Mouse (Mus musculus) liver, adult 2 months (tissue): Measurements from ENCODE around the gene Gprc5c. TPM values are rescaled to one million over a fixed set of nuclear protein-coding genes. Genes with fewer than 3 reads are reported as not detected.

ENCODE experiments used
- DNase-seq: peaks from one replicate; pipeline ENCODE4 v3.0.0-alpha.2; 2011; ENCODE audit warnings: low read depth, low spot score; ENCODE audit errors: extremely low read depth
- H3K27ac ChIP-seq: fragments of 200-500 bp; replicated peaks from 2 replicates; pipeline ENCODE4 v1.5.1; 2012; ENCODE audit warnings: low read depth, mild to moderate bottlenecking, control low read depth, inconsistent platforms, low read length; ENCODE audit not compliant: insufficient read depth
- H3K27me3 ChIP-seq: fragments of 200-500 bp; 2 replicates; pipeline ENCODE4 v1.6.1; 2012; ENCODE audit warnings: mild to moderate bottlenecking, moderate library complexity, low read length, inconsistent platforms; ENCODE audit not compliant: control insufficient read depth, insufficient read depth
- H3K36me3 ChIP-seq: fragments of 200-500 bp; 2 replicates; pipeline ENCODE4 v1.6.1; 2012; ENCODE audit warnings: low read length, inconsistent platforms; ENCODE audit not compliant: control insufficient read depth, insufficient read depth
- H3K4me1 ChIP-seq: fragments of 200-500 bp; 2 replicates; pipeline ENCODE4 v1.6.1; 2011; ENCODE audit warnings: low read length; ENCODE audit not compliant: control insufficient read depth, insufficient read depth
- H3K4me3 ChIP-seq: fragments of 200-500 bp; 2 replicates; pipeline ENCODE4 v1.5.1; 2011; ENCODE audit warnings: low read depth, mild to moderate bottlenecking, control low read depth, low read length, moderate library complexity; ENCODE audit not compliant: insufficient read depth
- H3K79me2 ChIP-seq: fragments of 200-500 bp; 2 replicates; pipeline ENCODE4 v1.6.1; 2012; ENCODE audit warnings: inconsistent platforms, mild to moderate bottlenecking, low read length, moderate library complexity; ENCODE audit not compliant: control insufficient read depth, insufficient read depth
- H3K9ac ChIP-seq: fragments of 200-500 bp; 2 replicates; pipeline ENCODE4 v1.6.1; 2012; ENCODE audit warnings: low read depth, mild to moderate bottlenecking, control low read depth, inconsistent platforms, low read length
- CTCF ChIP-seq: fragments of 200-500 bp; IDR thresholded peaks from 2 replicates; pipeline ENCODE4 v1.5.1; 2011; ENCODE audit warnings: low read depth, low read length, control low read depth
- POLR2A ChIP-seq: fragments of 200-500 bp; IDR thresholded peaks from 2 replicates; pipeline ENCODE4 v1.6.1; 2011; ENCODE audit warnings: low read length, control low read depth; ENCODE audit not compliant: insufficient read depth; ENCODE audit errors: extremely low read depth
- WGBS: fragments of 180-500 bp; shearing (Covaris S2); methylation state at CpG from one replicate; pipeline ENCODE4 v1.1.7; 2018; 5-methylcytosine and 5-hydroxymethylcytosine counted together
- polyA plus RNA-seq: library from polyadenylated mRNA; depleted of rRNA; stranded (reverse); fragments of >200 nt; gene quantifications from 2 replicates; pipeline ENCODE4 v1.2.3, GENCODE M21; 2012
- total RNA-seq: library from RNA; depleted of rRNA; stranded (reverse); fragments of >200 nt; gene quantifications from 2 replicates; pipeline ENCODE4 v1.2.3, GENCODE M21; 2014

Gprc5c gene
- total and polyA plus RNA-seq, 2 experiments: 51.4 to 93.9 TPM

DNA sequence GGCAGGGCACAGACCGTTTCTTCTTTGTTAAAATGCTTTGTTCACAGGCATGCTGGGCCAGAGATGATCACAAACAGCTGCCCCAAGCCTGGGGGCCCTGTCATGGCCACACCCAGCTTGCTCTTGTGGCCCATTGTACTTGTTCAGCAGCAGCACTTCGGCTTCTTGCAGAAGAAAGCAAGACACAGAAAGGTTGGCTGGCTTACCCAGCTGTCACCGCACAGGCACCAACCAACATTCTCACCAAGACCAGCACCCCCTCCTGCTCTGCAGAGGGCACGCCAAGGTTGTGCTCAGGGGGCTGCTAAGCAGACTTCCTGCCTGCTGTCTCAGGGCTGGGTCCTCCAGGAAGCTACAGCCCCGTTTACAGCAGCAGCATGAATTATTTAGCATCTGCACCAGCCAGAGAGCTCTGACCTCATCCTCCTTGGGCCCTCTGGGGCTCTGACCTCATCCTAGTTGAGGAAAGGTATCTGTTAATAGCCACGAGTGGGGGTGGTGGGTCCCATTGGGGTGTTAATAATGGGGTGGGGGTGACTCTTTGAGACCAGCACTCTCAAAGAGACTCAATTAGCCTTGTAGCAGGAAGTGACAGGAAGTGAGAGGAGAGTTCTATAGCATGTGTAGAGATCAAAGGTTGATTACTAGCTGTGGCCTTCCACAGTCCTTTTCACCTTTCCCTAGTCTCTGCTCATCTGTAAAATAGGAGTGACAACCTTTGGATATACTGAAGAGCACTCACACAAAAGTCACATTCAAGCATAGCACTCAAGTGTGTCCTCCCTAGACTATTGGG lies 22.3 kb downstream of the Gprc5c start:
- peaks cover 6% of the 10 kb centered on the region; the same call in 1 of the 2 replicates for H3K4me1 ChIP-seq
- no peak overlapping the region for H3K9ac ChIP-seq
- H3K79me2 ChIP-seq: no peaks in the 10 kb centered on the region
- H3K27me3 ChIP-seq: no peaks in the 10 kb centered on the region
- 67% methylated on average over 6 of the region's 6 CpGs for WGBS
- DNase-seq: no peak
- H3K4me3 ChIP-seq: no peak overlapping the region
- no peak overlapping the region; the same call in 1 of the 2 replicates for H3K27ac ChIP-seq
- no peak for TF ChIP-seq POLR2A
- TF ChIP-seq CTCF: no peak
- peaks cover 3% of the 10 kb centered on the region; the same call in 1 of the 2 replicates for H3K36me3 ChIP-seq

DNA sequence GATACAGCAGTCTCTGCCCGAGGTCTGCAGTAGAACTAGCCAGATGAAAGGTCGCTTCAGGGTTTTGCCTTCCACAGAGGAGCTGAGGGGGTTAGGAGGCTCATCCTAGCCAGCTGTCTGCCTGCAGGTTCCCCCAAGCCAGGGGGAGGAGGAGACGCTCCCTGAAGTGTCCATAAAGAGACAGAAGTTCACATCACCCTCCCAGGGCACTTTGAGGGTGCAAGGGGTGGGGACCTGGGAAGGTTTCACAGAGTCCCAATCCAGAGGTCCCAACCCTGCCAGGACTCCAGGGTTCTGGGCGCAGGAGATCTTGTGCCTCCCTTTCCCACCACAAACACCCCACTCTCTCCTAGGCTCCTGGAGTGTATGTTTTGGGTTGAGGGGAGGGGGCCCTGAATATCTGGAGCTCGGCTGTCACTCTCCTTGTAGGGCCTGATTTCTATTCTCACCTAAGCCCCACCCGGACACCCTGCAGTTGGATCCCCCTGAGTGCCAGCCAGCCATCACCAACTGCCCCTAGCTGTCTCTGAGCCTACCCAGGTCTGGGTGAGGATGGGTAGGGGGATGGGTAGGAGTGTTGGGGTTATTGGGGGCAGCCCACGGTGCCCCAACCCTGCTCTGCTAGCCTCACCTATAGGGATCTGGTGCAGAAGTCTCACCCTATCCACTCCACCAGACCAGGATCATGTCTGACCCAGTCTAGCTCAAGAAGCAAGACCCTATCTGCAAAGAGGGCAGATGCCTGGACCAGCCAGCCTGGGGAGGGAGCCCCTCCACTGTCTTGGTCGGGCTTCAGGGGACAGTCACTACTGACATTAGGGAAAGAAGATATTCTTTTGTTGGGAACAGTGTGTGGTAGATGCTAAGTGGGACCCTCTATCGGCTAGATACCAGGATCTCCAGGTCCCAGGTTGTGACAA lies 23.5 kb downstream of the Gprc5c start:
- Histone ChIP-seq H3K4me3 (no peak overlapping the region), H3K27me3 (no peaks in the 10 kb centered on the region), H3K4me1 (peaks cover 6% of the 10 kb centered on the region; the same call in 1 of the 2 replicates), H3K9ac (no peak overlapping the region), H3K36me3 (peaks cover 3% of the 10 kb centered on the region; the same call in 1 of the 2 replicates), H3K79me2 (no peaks in the 10 kb centered on the region), H3K27ac (no peak overlapping the region)
- TF ChIP-seq POLR2A (no peak), CTCF (no peak)
- 59% methylated on average over 9 of the region's 9 CpGs for WGBS
- DNase-seq: no peak

DNA sequence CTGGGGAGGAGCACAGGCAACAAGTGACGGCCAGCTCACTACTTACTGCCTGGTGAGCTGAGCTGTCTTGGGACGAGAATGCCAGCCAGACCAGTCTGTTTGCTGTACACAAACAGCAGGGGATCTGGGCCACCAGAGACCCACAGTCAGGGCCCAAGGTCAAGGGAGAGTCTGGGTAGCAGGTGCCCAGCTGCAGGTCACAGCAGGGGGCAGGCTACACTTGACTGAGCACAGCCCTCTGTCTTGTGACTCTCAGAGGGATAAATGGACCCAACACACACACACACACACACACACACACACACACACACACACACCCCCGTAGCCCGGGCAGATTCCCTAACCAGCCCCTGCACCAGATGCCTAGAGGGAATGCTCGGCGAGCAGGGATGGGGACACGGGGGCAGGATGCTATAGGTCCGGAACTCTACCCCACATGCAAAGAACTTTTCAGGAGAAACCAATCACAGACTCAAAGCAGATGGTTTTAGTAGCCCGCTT lies 24.4 kb downstream of the Gprc5c start:
- peak; percentile 39 for DNase-seq
- no peaks in the 10 kb centered on the region for H3K27me3 ChIP-seq
- H3K27ac ChIP-seq: no peak overlapping the region
- H3K4me1 ChIP-seq: peaks cover 6% of the 10 kb centered on the region; the same call in 1 of the 2 replicates
- TF ChIP-seq POLR2A (no peak), CTCF (0 out of 2 replicates have a peak, but pooled peaks have one; percentile 17)
- no peaks in the 10 kb centered on the region for H3K79me2 ChIP-seq
- no peak overlapping the region for H3K9ac ChIP-seq
- 13% methylated on average over 9 of the region's 9 CpGs for WGBS
- no peak overlapping the region for H3K4me3 ChIP-seq
- H3K36me3 ChIP-seq: peaks cover 2% of the 10 kb centered on the region; the same call in 1 of the 2 replicates

DNA sequence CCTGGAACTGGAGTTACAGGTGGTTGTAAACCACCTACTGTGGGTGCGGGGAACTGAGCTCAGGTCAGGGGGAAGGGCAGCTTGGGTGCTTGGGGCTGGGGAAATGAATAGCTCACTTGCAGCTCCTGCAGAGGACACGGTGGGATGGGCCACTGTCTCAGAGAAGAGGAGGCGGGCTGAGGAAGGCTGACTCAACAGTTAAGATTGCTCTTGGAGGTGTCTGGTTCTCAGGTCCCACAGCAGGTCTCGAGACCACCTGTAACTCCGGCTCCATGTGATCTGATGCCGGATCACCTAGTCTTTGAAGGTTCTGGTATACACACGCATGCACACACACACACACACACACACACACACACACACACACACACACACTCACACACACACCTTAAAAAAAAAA lies 25.2 kb downstream of the Gprc5c start:
- 81% methylated on average over 7 of the region's 7 CpGs for whole genome bisulfite sequencing
- no peak overlapping the region for H3K4me3 ChIP-seq
- H3K9ac ChIP-seq: no peak overlapping the region
- no peaks in the 10 kb centered on the region for H3K36me3 ChIP-seq
- H3K27ac ChIP-seq: no peak overlapping the region
- peaks cover 6% of the 10 kb centered on the region; the same call in 1 of the 2 replicates for H3K4me1 ChIP-seq
- TF ChIP-seq POLR2A (no peak), CTCF (no peak)
- no peaks in the 10 kb centered on the region for H3K27me3 ChIP-seq
- DNase-seq: no peak
- no peaks in the 10 kb centered on the region for H3K79me2 ChIP-seq

DNA sequence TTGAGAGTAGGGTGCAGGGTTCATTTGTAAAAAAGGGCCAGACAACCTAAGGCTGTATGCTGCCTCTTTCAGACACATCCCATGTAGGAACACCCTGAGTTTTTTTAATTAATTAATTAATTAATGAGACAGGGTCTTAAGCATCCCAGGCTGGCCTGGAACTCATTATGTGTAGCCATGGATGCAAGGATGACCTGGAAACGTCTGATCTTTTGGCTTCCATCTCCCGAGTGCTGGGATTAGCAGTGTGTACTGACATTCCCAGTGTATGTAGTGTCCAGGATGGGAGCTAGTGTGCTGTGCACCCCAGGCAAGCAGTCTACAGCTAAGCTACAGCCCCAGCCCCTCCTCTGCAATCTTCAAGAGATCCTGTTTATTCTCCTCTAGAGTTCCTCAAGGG lies 25.7 kb downstream of the Gprc5c start:
- 48% methylated on average over 2 of the region's 2 CpGs for WGBS
- Histone ChIP-seq H3K9ac (no peak overlapping the region), H3K4me1 (peaks cover 6% of the 10 kb centered on the region; the same call in 1 of the 2 replicates), H3K36me3 (no peaks in the 10 kb centered on the region), H3K4me3 (no peak overlapping the region), H3K79me2 (no peaks in the 10 kb centered on the region), H3K27me3 (no peaks in the 10 kb centered on the region), H3K27ac (no peak overlapping the region)
- TF ChIP-seq POLR2A (no peak), CTCF (no peak)
- no peak for DNase-seq
